Mouse (Mus musculus) frontal cortex, adult 2 months (tissue): ENCODE data around the gene Lnx1. TPM values are rescaled to one million over a fixed set of nuclear protein-coding genes. Genes with fewer than 3 reads are reported as not detected.
A peak's percentile ranks its signal among the peaks of the same experiment; 100 is the strongest.

Source experiments
- DNase-seq, 2 experiments: peaks; one replicate each; pipeline ENCODE4 v3.0.0; 2022; ENCODE audit warnings: low spot score in 1 of 2; ENCODE audit errors: extremely low spot score in 1 of 2
- polyA plus RNA-seq: library from polyadenylated mRNA; depleted of rRNA; stranded (reverse); fragments of >200 nt; gene quantifications from 2 replicates; pipeline ENCODE4 v1.2.3, GENCODE M21; 2012; rRNA removed

The Lnx1 gene
- polyA plus RNA-seq, 1 experiment = 41.8 TPM

DNA sequence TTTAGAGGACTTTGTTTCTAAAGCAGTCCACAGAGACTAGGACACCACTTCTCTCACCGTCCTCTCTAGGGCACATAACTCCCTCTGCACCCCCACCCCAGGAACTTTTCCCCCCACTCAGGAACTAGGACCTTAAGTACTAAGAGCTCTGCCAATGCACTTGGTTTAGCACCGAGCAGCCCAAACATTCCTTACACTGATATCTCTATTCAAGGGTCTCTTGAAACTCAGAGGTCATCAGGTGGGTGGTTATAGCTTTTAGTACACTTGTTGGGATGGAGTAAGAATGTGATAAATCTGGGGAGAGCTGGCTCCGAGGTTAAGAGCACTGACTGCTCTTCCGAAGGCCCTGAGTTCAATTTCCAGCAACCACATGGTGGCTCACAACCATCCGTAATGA lies 90.0 kb downstream of the Lnx1 start:
- no peak for DNase-seq

DNA sequence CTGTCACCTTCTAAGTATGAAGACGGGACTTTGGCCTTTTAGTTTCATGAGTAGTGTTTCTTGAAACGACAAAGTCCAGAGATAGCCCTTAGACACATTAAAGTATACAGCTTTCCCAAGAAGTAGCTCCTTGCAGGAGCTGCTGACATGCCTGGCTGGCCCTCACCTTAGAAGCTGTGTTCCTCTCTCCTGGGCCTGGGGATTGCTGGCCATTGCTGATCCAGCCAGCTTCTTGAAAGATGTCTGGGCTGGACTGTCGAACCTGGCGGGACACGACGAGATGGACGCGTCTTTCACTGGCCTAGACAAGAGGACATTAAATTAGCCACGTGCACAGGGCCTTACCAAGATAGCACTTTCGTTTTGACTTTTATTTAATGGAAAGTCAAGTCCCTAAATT lies 92.2 kb downstream of the Lnx1 start:
- no peak for DNase-seq

DNA sequence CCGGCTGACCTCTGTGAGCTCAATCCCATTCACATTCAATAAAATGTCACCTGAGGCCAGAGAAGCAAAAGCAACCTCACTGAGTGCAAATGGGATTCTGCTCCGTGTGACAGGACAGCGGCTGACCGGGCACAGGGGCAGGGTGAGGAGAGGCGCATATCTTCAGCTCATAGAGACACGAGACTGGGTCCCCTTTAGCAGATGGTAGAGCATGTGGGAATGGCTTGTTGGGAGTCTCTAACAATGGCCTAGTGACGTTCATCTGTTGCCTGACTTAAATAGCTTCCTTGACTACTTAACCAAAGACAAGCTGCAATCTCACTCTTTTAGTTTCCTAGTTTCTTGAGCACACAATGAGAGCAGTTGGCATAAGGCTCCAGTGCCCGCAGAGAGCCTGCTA lies 96.5 kb downstream of the Lnx1 start:
- no peak for DNase-seq

DNA sequence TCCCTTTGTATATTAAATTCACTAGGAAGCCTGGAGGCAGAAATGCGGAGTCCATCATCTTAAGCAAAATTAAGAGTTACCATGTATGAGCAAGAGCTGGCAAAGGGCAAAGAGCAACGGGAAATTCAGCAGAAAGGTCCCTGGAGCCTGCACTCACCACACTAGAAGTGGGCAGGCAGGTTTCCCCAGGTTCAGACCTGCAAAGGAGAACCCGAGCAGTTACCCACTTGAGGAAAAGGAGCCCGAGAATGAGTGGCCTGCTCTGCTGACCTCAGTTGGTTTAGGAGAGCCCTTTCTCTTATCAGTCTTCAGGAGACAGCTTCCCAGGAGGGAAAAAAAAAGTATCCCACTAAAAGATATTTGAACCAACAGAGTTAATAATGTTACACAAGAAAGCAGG lies 99.4 kb downstream of the Lnx1 start:
- no peak for DNase-seq

DNA sequence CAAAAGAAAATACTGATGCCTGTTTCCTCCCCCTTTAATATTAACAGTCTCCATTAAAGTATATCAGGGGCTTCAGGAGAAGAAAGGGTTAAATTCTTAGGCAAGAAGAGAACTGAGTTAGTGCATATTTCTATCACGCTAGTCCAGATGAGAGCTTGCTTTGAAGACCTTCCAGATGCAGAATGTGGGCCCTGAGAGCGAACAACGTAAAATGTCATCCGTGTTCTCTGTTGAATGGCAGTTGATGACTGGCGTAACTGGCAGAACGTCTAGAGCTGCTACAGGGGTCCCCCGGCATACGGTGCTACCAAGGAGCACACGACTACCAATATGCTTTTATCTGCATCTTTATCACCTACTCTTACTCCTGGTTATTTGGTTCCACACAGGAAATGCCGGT lies 100.3 kb downstream of the Lnx1 start:
- no peak for DNase-seq

DNA sequence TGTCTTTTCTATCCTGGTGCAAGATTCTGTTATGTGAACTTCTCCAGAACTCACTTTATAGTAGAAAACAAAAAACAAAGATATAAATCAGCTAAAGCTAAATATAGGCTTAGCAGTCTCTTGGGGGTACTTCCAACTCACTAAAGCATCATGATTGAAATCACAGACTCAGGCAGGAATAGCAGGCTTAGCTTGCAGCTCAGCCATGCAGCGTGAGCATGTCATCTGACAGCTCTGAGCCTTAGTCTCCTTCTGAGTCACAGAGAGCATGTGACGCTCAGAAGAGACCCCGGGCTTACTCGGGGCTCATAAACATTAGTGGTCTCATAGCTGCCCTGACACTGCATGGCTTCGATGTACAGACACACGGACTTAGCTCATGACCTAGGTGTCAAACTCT lies 100.7 kb downstream of the Lnx1 start:
- no peak for DNase-seq

DNA sequence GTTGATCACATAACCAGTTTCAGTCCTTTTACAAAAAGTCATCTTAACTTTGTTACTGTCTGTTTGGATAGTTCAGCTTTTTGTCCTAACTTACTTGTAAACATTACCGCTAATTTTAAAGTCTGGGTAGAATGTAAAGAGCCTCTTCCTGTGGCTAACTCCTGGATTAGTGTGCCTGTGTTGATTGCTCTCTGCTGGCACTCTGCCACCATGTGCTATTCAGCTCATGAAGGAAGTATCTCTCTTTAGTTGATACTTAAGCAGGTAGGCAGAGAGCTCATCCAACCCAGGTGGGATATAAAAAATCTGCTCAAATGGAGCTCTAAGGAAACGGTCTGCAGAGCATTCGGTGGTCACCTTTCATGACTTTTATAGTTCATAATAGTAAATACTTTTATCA lies 101.5 kb downstream of the Lnx1 start:
- no peak for DNase-seq

DNA sequence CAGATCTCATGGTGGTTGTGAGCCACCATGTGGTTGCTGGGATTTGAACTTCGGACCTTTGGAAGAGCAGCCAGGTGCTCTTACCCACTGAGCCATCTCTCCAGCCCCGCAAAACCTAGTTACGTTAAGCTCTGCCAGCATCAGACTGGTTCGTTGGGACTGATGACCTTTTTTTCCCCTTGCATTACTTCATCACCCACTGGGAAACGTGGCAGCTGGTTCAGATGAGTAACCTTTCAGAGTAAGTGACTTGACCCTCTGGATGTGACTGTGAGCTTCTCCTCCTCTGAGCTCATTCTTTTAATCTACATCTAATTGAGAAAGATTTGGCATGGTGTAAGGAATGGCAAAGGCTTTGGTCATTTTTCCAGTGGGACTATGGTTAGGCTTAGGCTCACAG lies 102.7 kb downstream of the Lnx1 start:
- DNase-seq = no peak

DNA sequence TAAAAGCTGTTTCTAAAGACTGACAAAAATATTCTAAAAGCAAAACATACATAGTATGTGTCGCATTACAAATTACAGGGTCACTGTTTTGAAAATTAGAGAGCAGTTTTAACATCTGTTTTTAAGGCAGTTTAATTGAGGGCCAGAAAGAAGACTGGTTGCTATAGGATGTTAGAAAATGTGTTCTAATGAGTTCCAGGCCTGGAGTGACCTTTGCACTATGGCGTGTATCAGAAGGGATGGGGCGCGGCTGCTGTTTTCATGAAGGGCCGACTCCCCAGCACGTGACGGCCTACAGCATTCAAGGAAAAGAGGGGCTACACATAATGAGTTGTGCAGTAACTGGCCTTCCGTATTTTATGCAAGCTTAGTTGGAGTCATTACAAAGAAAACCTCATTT lies 109.6 kb downstream of the Lnx1 start:
- no peak for DNase-seq

DNA sequence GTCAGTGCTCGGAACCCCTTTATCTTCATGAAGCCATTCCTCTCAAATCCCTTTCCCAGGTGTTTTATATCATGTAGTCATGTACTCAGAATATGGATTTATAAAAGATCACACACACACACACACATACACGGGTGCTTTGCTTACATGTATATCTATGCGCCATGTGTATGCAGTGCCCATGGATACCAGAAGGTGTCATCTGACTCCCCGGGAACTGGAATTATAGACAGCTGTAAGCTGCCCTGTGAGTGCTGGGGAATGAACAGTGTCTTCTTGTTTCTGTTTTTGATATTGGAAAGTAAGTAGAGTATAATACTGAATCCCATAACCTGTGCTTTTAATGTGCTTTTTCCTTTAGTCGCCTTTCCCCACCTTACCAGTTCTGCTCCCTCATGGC lies 111.3 kb downstream of the Lnx1 start:
- no peak for DNase-seq

DNA sequence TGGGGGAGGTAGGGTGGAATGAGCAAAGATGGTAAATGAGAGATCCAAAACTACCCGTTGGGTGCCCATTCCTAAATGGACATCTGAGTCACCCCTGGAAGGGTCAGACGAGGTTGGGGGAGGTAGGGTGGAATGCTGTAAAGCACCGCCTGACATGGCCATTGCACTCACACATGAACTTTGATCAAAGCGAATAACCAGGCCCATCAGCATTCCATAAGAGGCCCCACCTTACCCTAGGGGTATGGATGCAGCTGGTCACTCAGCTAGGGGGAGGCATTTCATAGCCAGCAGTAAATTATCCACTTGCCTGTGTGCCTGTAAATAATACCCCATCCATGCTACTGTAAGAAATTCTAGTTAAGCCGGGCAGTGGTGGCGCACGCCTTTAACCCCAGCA lies 113.6 kb downstream of the Lnx1 start:
- DNase-seq = no peak

DNA sequence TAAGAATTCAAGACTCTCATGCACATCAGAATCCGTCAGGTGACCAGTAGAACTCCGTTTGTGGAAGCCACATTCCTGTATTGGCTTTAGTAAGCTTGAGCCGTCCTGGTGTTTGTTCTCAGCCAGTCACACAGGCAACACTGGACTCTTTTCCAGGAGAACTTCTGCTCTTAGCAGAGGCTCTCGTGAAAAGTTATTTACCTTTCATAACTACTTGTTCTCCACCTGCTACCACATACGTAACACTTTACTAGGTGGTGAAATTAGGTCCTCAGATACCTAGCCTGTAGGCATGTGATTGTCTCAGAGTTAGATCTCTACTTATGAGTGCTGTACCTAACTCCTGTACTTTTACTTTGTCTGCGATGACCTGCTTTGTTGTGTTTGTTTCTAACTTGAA lies 130.9 kb downstream of the Lnx1 start:
- no peak for DNase-seq

DNA sequence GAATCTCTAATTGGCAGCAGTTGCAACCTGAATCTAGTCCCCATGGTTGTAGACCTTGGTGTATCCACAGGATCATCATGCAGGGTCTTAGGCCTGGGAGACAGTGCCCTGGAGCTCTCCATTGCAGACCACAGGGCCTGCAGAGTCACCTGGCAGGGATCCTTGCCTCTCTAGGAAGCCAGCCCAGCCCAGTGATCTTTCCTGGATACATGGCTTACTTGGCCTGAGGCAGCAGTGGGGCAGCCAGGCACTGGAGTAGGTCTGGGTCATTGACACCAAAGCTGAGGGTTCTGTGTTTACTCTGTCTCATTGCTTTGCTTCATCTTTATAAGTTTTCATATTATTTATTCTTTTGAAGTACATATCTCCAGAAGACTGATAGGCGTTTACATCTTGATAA lies 141.6 kb downstream of the Lnx1 start:
- DNase-seq = no peak

DNA sequence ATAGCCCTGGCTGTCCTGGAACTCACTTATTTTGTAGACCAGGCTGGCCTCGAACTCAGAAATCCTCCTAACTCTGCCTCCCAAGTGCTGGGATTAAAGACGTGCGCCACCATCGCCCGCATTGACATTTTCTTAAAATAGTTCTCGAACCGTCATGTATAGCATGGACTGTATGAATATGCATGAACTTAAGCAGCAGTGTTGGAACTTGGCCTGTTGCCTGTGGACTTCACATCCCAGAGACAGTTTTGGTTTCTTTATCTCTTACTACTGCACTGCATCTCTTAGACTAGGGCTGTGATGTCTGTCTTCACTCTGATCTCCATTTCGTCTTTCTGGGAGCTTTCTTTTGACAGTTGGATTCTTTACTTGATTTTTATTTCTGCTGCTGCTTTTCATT lies 153.1 kb downstream of the Lnx1 start:
- DNase-seq = peak in 1 of 2 experiments; percentile 48

DNA sequence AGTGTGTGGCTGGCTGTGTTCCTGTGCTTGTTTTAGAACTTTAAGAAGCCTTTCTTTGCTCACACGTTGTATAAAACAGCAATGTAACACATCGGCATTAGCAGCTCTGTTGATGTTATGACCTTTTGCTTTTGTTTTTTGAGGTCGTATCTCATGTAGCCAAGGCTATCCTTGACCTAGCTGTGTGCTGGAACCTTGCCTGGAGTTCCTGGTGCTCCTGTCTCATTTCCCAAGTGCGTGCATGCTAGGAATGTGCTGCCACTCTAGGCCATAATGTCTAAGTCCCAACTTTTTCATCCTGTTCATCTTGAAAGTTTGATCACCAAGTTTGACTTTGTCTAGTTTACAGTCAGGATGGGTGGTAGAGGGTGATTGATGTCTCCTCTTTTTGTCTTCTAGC lies 157.1 kb downstream of the Lnx1 start:
- no peak for DNase-seq

Other genes with a start within 250 kb of the Lnx1 start
- gene Scfd2, start 171.2 kb downstream of the Lnx1 start, polyA plus RNA-seq = 16.2 and 19.6 TPM in 2 replicates
- gene Fip1l1, start 167.5 kb downstream of the Lnx1 start, polyA plus RNA-seq = 61.1 and 63.0 TPM in 2 replicates